Mouse (Mus musculus) heart, adult 9 months (tissue): ENCODE data around the gene Zbtb25.

Experiments used
- DNase-seq, 2 experiments: peaks; one replicate each; pipeline ENCODE4 v3.0.0; 2022; ENCODE audit warnings: low spot score in 2 of 2

The Zbtb25 gene

GRCm38 (mm10) chr12:76299361-76299906, 70.0 kb downstream of the Zbtb25 start:
- DNase-seq: no peak

- DNase-seq: no peak
Observed at GRCm38 (mm10) chr12:76297830-76298229, 71.6 kb downstream of the Zbtb25 start.
